Comparison of ENCODE assay signal across 29 mouse cellular contexts in the genomic region with DNA sequence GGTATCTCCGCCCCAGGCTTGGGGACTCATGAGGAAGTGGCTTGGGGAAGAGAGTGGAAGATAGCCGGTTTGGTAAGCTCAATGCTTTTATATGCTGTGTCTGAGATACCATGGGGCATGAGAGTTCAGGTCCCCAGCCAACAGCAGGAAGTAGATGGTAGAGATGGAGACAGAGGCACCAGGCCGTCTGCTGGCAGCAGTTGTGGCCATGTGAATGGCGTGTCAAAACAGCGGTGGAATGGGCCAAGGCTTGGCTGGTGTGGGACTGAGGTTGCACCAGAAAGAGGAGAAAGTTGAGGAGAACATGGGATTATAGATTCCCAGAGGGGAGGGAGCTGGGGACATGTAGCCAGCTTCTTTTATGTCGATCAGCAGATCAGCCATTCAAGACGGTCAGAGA. TPM values are rescaled to one million over a fixed set of nuclear protein-coding genes. Genes with fewer than 3 reads are reported as not detected.
A peak's percentile ranks its signal among the peaks of the same experiment; 100 is the strongest.
DNase-seq lines count a peak whose midpoint lies in the region; ATAC-seq and TF ChIP-seq lines count a peak whose summit lies in the region.
"Had no signal": no experiment of that assay in that cellular context is flagged by ENCODE, and none has a peak within 500 bp of the region (broad histone marks: within the 10 kb centered on the region; RNA-seq: fewer than 3 reads in every experiment).

No protein-coding gene starts in this region.

- H3K4me1 ChIP-seq in kidney, adult 2 months (ENCODE audit: control insufficient read depth, insufficient read depth, low read length) = no peaks in the 10 kb centered on the region
- H3K4me1 ChIP-seq: kidney, embryonic 15.5 days had no signal

- H3K4me3 ChIP-seq in kidney, adult 2 months (ENCODE audit: insufficient read depth, low read depth, low read length) = no peak overlapping the region
- H3K4me3 ChIP-seq: heart, embryonic 12.5 days; heart, embryonic 15.5 days; kidney, embryonic 15.5 days had no signal

- H3K27me3 ChIP-seq in kidney, adult 2 months (replicated peaks; ENCODE audit: control insufficient read depth, insufficient read depth, low read length) = no peaks in the 10 kb centered on the region; the same call in 1 of the 2 replicates
- H3K27me3 ChIP-seq: CH12.LX; heart, embryonic 12.5 days; heart, embryonic 15.5 days; kidney, embryonic 15.5 days had no signal

- no peak overlapping the region for H3K27ac ChIP-seq in kidney, adult 2 months (ENCODE audit: insufficient read depth, low read depth, low read length)
- H3K27ac ChIP-seq: heart, embryonic 15.5 days; hindbrain, embryonic 14.5 days; hindbrain, postnatal 0 days; kidney, embryonic 15.5 days had no signal

- DNase-seq in adrenal gland, adult 8-10 months = peak; percentile 20
- no peak for DNase-seq in adrenal gland, postnatal 4 days (ENCODE audit: low spot score in 2 of 2)
- peak; percentile 16 for DNase-seq in kidney, adult 2 months
- DNase-seq in kidney, adult 9 months = no peak
- DNase-seq in adrenal gland, postnatal 14 days = peak; percentile 67
- no peak for DNase-seq in gastrocnemius, postnatal 14 days
- DNase-seq in embryo, embryonic 10 days (ENCODE audit: low spot score) = no peak
- DNase-seq: B cell, adult 2 months; cerebellum, adult 11 months; cerebellum, adult 2 months; cerebellum, adult 9-11 months; cerebellum, postnatal 25 days; forebrain, postnatal 0 days; gastrocnemius, postnatal 36 days; heart, adult 18-20 months; heart, postnatal 10 days; heart, postnatal 36 days; kidney, adult 18-20 months had no signal

- ATAC-seq in granulocyte monocyte progenitor cell, adult 5-6 weeks (replicated peaks; ENCODE audit: poor library complexity, severe bottlenecking) = 0 out of 2 replicates have a peak, but pooled peaks have one; percentile 15
- ATAC-seq: forebrain, embryonic 14.5 days; forebrain, postnatal 0 days; hindbrain, postnatal 0 days; inflammation-experienced regulatory T-cells, adult 6 months; intestine, embryonic 16.5 days had no signal

- no peak for TF ChIP-seq CTCF in kidney, adult 2 months (conservative IDR thresholded peaks at IDR 0.05; ENCODE audit: insufficient read depth, insufficient read length, low read depth, low read length)

- intact Hi-C loops in gastrocnemius, postnatal 14 days (cut with DNase I; ENCODE audit: low total_unique reads) = no loop called here

- 84% methylated on average over 7 of the region's 7 CpGs for WGBS in kidney, adult 2 months

- no peaks in the 10 kb centered on the region for H3K36me3 ChIP-seq in kidney, adult 2 months (ENCODE audit: control insufficient read depth, insufficient read depth, low read length)
- H3K36me3 ChIP-seq: G1E; heart, embryonic 12.5 days; heart, embryonic 15.5 days; kidney, embryonic 15.5 days had no signal

- TF ChIP-seq POLR2A in kidney, adult 2 months (IDR thresholded peaks at IDR 0.05; ENCODE audit: low read depth, low read length) = no peak

RNA-seq across cellular contexts. Expression of a gene that starts 14.8 kb away (rescaled TPM):
- total RNA-seq in adrenal gland, adult 8-10 months (2022) = 100 to 1,000 TPM; 163 to 188 (median 173) TPM
- total RNA-seq in adrenal gland, postnatal 4 days (2021) = 100 to 1,000 TPM; 163 to 170 TPM
- 63.2 and 80.6 TPM in 2 replicates for polyA plus RNA-seq in kidney, adult 2 months (2012; rRNA removed)
- 155 and 156 TPM in 2 replicates for total RNA-seq in adrenal gland, postnatal 14 days (2021)
- 133 TPM in 2 replicates for total RNA-seq in granulocyte monocyte progenitor cell, adult 5-6 weeks (2014; fragmentation: Nextera tagmentation)
- 296 and 339 TPM in 2 replicates for total RNA-seq in granulocyte monocyte progenitor cell, adult 5-6 weeks (2017)
- total RNA-seq in gastrocnemius, postnatal 14 days (2021) = 10 to 100 TPM; 73.7 to 78.2 TPM

Comparison
In these comparisons a context has a peak if more than half of its experiments do, and no peak if none do; other contexts are left out.
1. DNase-seq: peak in adrenal gland, adult 8-10 months (single experiment), kidney, adult 2 months (single experiment) and adrenal gland, postnatal 14 days (single experiment); none in adrenal gland, postnatal 4 days (0 of 2), kidney, adult 9 months (single experiment), gastrocnemius, postnatal 14 days (single experiment) and embryo, embryonic 10 days (single experiment).